In genomic region chr13:44228540-44229135, GRCm38 (mm10) we compare ENCODE assay signal across 8 mouse cellular contexts.
DNase-seq lines count a peak whose midpoint lies in the region; ATAC-seq lines count a peak whose summit lies in the region.

No protein-coding gene starts in this region.

- no peaks in the 10 kb centered on the region for H3K9me3 ChIP-seq in hindbrain, embryonic 16.5 days (ENCODE audit: control insufficient read depth, low read length)

- no peak overlapping the region; the same call in 1 of the 2 replicates for H3K9ac ChIP-seq in hindbrain, embryonic 16.5 days (ENCODE audit: low read depth, low read length)

- H3K4me3 ChIP-seq in hindbrain, embryonic 16.5 days (ENCODE audit: low read length) = no peak overlapping the region

- peak overlapping the region; percentile 36 for H3K4me2 ChIP-seq in hindbrain, embryonic 16.5 days (ENCODE audit: low read length)

- WGBS in hindbrain, embryonic 16.5 days = 8% methylated on average over 16 of the region's 16 CpGs

- peak; percentile 30 for DNase-seq in kidney, adult 11 months
- DNase-seq in kidney, adult 18-20 months = no peak
- peak; percentile 26 for DNase-seq in gastrocnemius, postnatal 10 days
- peak; percentile 37 for DNase-seq in lung, postnatal 14 days
- no peak for DNase-seq in ovary, postnatal 10 days (ENCODE audit: low spot score)
- DNase-seq in layer of hippocampus, adult 9-11 months = no peak
- DNase-seq in layer of hippocampus, postnatal 10 days (ENCODE audit: low spot score in 2 of 2) = no peak

- no peaks in the 10 kb centered on the region for H3K27me3 ChIP-seq in hindbrain, embryonic 16.5 days (replicated peaks; ENCODE audit: control insufficient read depth, insufficient read depth, low read length)

- ATAC-seq in hindbrain, embryonic 16.5 days = no peak

- H3K4me1 ChIP-seq in hindbrain, embryonic 16.5 days (ENCODE audit: control insufficient read depth, insufficient read depth, low read depth, low read length) = peaks cover 27% of the 10 kb centered on the region

- H3K36me3 ChIP-seq in hindbrain, embryonic 16.5 days (ENCODE audit: control insufficient read depth, insufficient read depth, low read length) = no peaks in the 10 kb centered on the region

- 0 out of 2 replicates have a peak overlapping the region, but pooled peaks have one; percentile 17 for H3K27ac ChIP-seq in hindbrain, embryonic 16.5 days (ENCODE audit: low read depth, low read length)

Comparison
In these comparisons a context has a peak if more than half of its experiments do, and no peak if none do; other contexts are left out.
1. DNase-seq: peak in kidney, adult 11 months (single experiment), gastrocnemius, postnatal 10 days (single experiment) and lung, postnatal 14 days (single experiment); none in kidney, adult 18-20 months (single experiment), ovary, postnatal 10 days (single experiment), layer of hippocampus, adult 9-11 months (single experiment) and layer of hippocampus, postnatal 10 days (0 of 2).